Mouse (Mus musculus) E14TG2a.4 (cell line): Measurements from ENCODE around the gene Ints13.

Experiments
- CTCF ChIP-seq: conservative IDR thresholded peaks from 2 replicates; pipeline ENCODE4 v1.5.1; 2014; ENCODE audit warnings: low read length
- NANOG ChIP-seq: IDR thresholded peaks from 2 replicates; pipeline ENCODE4 v1.6.1; 2014; ENCODE audit warnings: borderline replicate concordance, low read length, mixed read lengths
- POU5F1 ChIP-seq: IDR thresholded peaks from 2 replicates; pipeline ENCODE4 v1.6.1; 2014; ENCODE audit warnings: low read length, borderline replicate concordance

DNA sequence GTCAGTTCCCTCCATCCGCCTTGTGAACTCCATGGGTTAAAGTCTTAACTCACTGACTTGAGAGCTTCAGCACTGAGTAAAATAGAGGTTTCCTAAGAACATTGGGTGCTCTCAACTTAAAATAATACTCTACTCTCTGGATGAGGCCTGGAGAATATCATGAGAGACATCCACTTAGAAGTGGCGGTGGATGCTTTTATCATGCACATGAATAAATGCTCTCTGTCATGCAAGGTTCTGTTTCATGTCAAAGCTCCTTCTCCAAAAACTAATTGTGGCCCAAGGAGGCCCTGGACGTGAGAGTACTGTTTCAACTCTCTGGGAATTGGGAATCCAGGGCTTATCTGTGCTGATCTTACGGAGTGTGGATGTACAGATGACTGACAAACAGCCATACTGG lies 40.5 kb downstream of the Ints13 start:
- no peak for TF ChIP-seq CTCF
- TF ChIP-seq NANOG, result no peak
- TF ChIP-seq POU5F1, result no peak
